Mouse (Mus musculus): ENCODE measurements around the gene Chrna5. TPM values are rescaled to one million over a fixed set of nuclear protein-coding genes. Genes with fewer than 3 reads are reported as not detected.

Gene Chrna5
- polyA plus RNA-seq, 1 experiment, result 9.2 TPM

- Histone ChIP-seq H3K27ac (ENCODE audit: control insufficient read depth, insufficient read depth, low read depth, low read length) (no peak overlapping the region), H3K36me3 (ENCODE audit: control insufficient read depth, insufficient read depth, low read length) (no peaks in the 10 kb centered on the region), H3K4me3 (ENCODE audit: control insufficient read depth, low read depth, low read length) (no peak overlapping the region), H3K27me3 (ENCODE audit: control insufficient read depth, insufficient read depth, low read length) (no peaks in the 10 kb centered on the region), H3K4me1 (ENCODE audit: control insufficient read depth, insufficient read depth, low read length) (no peaks in the 10 kb centered on the region)
- TF ChIP-seq CTCF (IDR thresholded peaks at IDR 0.05; ENCODE audit: control insufficient read depth, insufficient read depth, insufficient replicate concordance, low read depth, low read length) (no peak), POLR2A (IDR thresholded peaks at IDR 0.05; ENCODE audit: control insufficient read depth, low read depth, low read length) (no peak)
These were observed 9.7 kb downstream of the Chrna5 start for GRCm38 (mm10) chr9:54990362-54990761.

- H3K27ac ChIP-seq (ENCODE audit: control insufficient read depth, insufficient read depth, low read depth, low read length), result no peak overlapping the region
- no peaks in the 10 kb centered on the region for H3K4me1 ChIP-seq (ENCODE audit: control insufficient read depth, insufficient read depth, low read length)
- no peak overlapping the region for H3K4me3 ChIP-seq (ENCODE audit: control insufficient read depth, low read depth, low read length)
- TF ChIP-seq POLR2A (IDR thresholded peaks at IDR 0.05; ENCODE audit: control insufficient read depth, low read depth, low read length), result no peak
- no peak for TF ChIP-seq CTCF (IDR thresholded peaks at IDR 0.05; ENCODE audit: control insufficient read depth, insufficient read depth, insufficient replicate concordance, low read depth, low read length)
- H3K27me3 ChIP-seq (ENCODE audit: control insufficient read depth, insufficient read depth, low read length), result no peaks in the 10 kb centered on the region
- H3K36me3 ChIP-seq (ENCODE audit: control insufficient read depth, insufficient read depth, low read length), result no peaks in the 10 kb centered on the region
These were observed 13.7 kb downstream of the Chrna5 start for GRCm38 (mm10) chr9:54994381-54994780.

DNA sequence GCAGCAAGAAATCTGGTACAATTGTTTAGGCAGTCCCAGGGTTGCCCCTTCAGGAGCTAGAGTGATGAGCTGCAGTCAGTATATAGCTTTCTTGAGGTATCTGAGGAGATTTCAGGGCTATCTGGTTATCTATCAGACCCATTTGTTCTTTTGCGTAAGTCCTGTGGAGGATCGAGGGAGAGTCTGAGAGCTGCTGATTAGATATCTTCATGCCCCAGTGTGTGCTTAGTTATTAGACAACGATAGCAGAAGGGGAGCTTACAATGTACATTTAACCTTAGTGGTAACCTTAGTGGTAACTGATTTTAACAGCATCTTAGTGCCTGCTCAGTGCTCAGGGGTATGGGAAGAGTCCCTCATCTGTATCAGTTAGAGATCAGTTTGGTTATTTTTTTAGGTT, 15.0 kb downstream of the Chrna5 start:
- H3K4me1 ChIP-seq (ENCODE audit: control insufficient read depth, insufficient read depth, low read length), result no peaks in the 10 kb centered on the region
- H3K27ac ChIP-seq (ENCODE audit: control insufficient read depth, insufficient read depth, low read depth, low read length), result no peak overlapping the region
- H3K27me3 ChIP-seq (ENCODE audit: control insufficient read depth, insufficient read depth, low read length), result no peaks in the 10 kb centered on the region
- no peak for TF ChIP-seq POLR2A (IDR thresholded peaks at IDR 0.05; ENCODE audit: control insufficient read depth, low read depth, low read length)
- TF ChIP-seq CTCF (IDR thresholded peaks at IDR 0.05; ENCODE audit: control insufficient read depth, insufficient read depth, insufficient replicate concordance, low read depth, low read length), result no peak
- no peak overlapping the region for H3K4me3 ChIP-seq (ENCODE audit: control insufficient read depth, low read depth, low read length)
- H3K36me3 ChIP-seq (ENCODE audit: control insufficient read depth, insufficient read depth, low read length), result no peaks in the 10 kb centered on the region

DNA sequence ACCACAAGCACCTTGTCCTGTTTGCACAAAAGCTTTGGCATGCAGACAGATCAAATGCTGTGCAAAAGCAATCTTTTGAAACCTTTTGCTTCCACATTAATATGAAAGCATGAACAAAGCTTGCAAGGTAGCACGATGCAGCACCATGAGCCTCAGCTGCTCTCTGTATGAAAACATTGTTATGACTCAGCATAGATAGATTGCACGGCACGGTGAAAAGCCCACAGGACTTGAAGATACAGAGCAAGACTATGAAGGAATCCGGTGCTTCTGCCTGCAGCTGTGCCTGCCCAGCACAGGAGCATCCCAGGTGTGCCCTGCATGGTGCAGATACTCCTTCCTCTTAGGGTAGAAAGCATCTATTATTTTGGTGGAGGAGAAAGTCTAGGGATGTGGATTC, 22.9 kb downstream of the Chrna5 start:
- H3K27ac ChIP-seq (ENCODE audit: control insufficient read depth, insufficient read depth, low read depth, low read length), result no peak overlapping the region
- no peak overlapping the region for H3K4me3 ChIP-seq (ENCODE audit: control insufficient read depth, low read depth, low read length)
- H3K27me3 ChIP-seq (ENCODE audit: control insufficient read depth, insufficient read depth, low read length), result no peaks in the 10 kb centered on the region
- no peaks in the 10 kb centered on the region for H3K4me1 ChIP-seq (ENCODE audit: control insufficient read depth, insufficient read depth, low read length)
- no peaks in the 10 kb centered on the region for H3K36me3 ChIP-seq (ENCODE audit: control insufficient read depth, insufficient read depth, low read length)
- TF ChIP-seq CTCF (IDR thresholded peaks at IDR 0.05; ENCODE audit: control insufficient read depth, insufficient read depth, insufficient replicate concordance, low read depth, low read length) (no peak), POLR2A (IDR thresholded peaks at IDR 0.05; ENCODE audit: control insufficient read depth, low read depth, low read length) (no peak)

GRCm38 (mm10) chr9:55009692-55010091, 29.0 kb downstream of the Chrna5 start:
- no peaks in the 10 kb centered on the region for H3K36me3 ChIP-seq (ENCODE audit: control insufficient read depth, insufficient read depth, low read length)
- no peak overlapping the region for H3K27ac ChIP-seq (ENCODE audit: control insufficient read depth, insufficient read depth, low read depth, low read length)

DNA sequence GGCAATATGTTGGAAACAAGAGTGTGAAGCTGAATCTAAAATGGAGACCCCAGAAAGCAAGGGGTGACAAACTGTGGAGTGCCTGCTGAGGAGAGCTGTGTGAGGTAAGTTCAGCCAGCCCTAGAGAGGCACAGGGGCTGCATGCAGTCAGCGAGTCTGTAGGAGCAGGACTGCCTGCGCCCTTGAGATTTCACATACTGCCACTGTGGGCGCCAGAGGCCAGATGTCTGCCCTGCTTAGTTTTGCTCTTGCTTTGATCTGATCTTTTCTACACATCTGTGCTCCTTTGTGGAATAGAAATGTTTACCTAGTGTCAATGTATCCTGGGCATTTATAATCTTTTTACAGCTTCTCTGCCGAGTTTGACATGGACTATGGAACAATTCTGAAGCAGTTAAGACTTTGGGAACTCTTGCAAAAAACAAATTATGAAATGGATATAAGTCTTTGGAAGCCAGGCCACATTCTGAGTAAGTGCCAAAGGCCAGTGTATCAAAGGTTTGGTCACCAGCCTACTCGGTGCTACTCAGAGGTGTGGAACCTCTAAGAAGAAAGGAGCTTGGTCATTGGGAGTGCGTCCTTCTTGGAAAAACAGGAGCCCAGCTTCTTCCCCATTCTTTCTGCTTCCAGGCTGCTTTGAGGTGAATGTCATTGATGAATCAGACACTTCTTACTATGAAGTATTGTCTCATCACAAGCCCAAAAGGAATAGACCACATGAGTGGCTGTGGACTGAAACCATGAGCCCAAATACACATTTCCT, 30.1 kb downstream of the Chrna5 start:
- no peaks in the 10 kb centered on the region for H3K27me3 ChIP-seq (ENCODE audit: control insufficient read depth, insufficient read depth, low read length)
- TF ChIP-seq POLR2A (IDR thresholded peaks at IDR 0.05; ENCODE audit: control insufficient read depth, low read depth, low read length) (no peak), CTCF (IDR thresholded peaks at IDR 0.05; ENCODE audit: control insufficient read depth, insufficient read depth, insufficient replicate concordance, low read depth, low read length) (no peak)
- no peak overlapping the region for H3K4me3 ChIP-seq (ENCODE audit: control insufficient read depth, low read depth, low read length)
- peaks cover 5% of the 10 kb centered on the region for H3K4me1 ChIP-seq (ENCODE audit: control insufficient read depth, insufficient read depth, low read length)
- no peak overlapping the region for H3K27ac ChIP-seq (ENCODE audit: control insufficient read depth, insufficient read depth, low read depth, low read length)
- no peaks in the 10 kb centered on the region for H3K36me3 ChIP-seq (ENCODE audit: control insufficient read depth, insufficient read depth, low read length)

More at GRCm38 (mm10) chr9:55009692-55010091, 29.0 kb downstream of the Chrna5 start:
- H3K27me3 ChIP-seq (ENCODE audit: control insufficient read depth, insufficient read depth, low read length), result no peaks in the 10 kb centered on the region
- TF ChIP-seq CTCF (IDR thresholded peaks at IDR 0.05; ENCODE audit: control insufficient read depth, insufficient read depth, insufficient replicate concordance, low read depth, low read length), result no peak
- no peak for TF ChIP-seq POLR2A (IDR thresholded peaks at IDR 0.05; ENCODE audit: control insufficient read depth, low read depth, low read length)
- no peaks in the 10 kb centered on the region for H3K4me1 ChIP-seq (ENCODE audit: control insufficient read depth, insufficient read depth, low read length)
- H3K4me3 ChIP-seq (ENCODE audit: control insufficient read depth, low read depth, low read length), result no peak overlapping the region

DNA sequence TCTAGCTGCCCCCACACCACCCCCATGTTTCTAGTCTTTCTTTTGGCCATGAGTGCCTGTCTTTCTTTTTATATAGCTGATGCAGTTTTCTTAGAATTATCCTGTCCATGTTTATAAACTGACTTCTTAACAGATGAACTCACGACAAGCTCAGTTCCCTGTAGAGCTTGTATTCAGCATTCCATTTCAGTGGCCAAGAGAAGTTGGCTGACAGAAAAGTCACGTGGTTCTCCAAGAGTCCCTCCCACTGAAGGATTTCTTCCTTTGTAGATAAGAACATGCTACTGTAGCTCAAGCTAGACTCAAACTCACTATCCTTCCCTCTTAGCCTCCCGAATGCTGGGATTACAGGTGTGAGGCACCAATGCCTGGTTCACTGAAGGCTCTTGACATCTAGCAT, 36.2 kb downstream of the Chrna5 start:
- Histone ChIP-seq H3K27ac (ENCODE audit: control insufficient read depth, insufficient read depth, low read depth, low read length) (no peak overlapping the region), H3K27me3 (ENCODE audit: control insufficient read depth, insufficient read depth, low read length) (no peaks in the 10 kb centered on the region), H3K36me3 (ENCODE audit: control insufficient read depth, insufficient read depth, low read length) (no peaks in the 10 kb centered on the region), H3K4me3 (ENCODE audit: control insufficient read depth, low read depth, low read length) (no peak overlapping the region), H3K4me1 (ENCODE audit: control insufficient read depth, insufficient read depth, low read length) (peaks cover 6% of the 10 kb centered on the region)
- no peak for TF ChIP-seq POLR2A (IDR thresholded peaks at IDR 0.05; ENCODE audit: control insufficient read depth, low read depth, low read length)
- no peak for TF ChIP-seq CTCF (IDR thresholded peaks at IDR 0.05; ENCODE audit: control insufficient read depth, insufficient read depth, insufficient replicate concordance, low read depth, low read length)
